Mouse (Mus musculus): ENCODE measurements around the gene Adamtsl4. TPM values are rescaled to one million over a fixed set of nuclear protein-coding genes. Genes with fewer than 3 reads are reported as not detected.
"Not testable (repeated sequence)": the region's sequence is repeated elsewhere in the genome, so short reads cannot be mapped to it uniquely, and the experiment has no call there.

Adamtsl4 gene
- total RNA-seq, 2 experiments from 2014 or later: not detected

DNA sequence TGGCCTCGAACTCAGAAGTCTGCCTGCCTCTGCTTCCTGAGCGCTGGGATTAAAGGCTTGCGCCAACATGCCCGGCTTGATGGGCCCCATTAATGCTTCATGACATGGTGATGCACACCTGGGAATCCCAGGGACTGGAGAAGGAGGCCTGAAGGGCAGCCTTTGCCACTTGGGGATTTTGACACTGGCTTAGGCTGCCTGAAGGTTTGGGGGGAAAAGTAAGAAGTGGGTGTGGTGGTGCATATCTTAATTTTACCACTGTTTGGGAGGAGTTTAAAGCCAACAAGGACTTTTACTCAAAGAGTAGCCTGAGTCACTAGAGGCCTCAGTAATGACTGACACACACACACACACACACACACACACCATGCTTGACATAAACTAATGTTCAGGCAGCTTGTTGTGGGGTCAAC, 22.8 kb downstream of the Adamtsl4 start:
- 0 out of 2 replicates have a peak, but pooled peaks have one; percentile 3 for ATAC-seq (replicated peaks; ENCODE audit: low FRiP score, low TSS enrichment, poor library complexity, severe bottlenecking)

DNA sequence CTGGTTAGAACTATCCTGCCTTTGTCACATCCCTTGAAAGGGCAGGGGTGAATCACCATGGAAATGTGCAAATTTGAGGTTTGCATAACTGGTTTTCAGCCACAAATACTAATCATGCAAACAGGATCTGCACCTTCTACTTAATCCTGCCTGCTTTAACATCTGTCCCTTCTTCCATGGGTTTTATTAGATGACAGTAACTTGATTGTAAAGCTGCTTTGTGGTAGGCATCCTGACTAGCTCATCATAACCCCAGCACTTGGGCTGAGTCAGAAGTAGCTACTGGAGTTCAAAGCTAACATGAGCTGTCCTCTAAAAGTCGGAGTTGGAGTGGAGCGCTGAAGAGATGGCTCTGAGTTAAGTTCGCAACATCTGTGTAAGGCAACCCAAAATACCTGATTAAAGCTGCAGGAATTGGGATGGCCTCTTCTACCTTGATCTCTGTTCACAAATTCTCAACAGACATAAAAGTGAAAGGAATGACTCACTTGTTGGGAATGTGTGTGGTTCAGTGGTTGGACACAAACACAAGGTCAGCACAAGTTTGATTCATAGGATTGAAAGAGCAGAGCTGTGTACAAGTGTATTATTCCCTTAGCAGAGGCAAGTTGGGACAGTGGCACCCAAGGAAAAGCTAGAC, 23.6 kb downstream of the Adamtsl4 start:
- no peak for ATAC-seq (replicated peaks; ENCODE audit: low FRiP score, low TSS enrichment, poor library complexity, severe bottlenecking)

DNA sequence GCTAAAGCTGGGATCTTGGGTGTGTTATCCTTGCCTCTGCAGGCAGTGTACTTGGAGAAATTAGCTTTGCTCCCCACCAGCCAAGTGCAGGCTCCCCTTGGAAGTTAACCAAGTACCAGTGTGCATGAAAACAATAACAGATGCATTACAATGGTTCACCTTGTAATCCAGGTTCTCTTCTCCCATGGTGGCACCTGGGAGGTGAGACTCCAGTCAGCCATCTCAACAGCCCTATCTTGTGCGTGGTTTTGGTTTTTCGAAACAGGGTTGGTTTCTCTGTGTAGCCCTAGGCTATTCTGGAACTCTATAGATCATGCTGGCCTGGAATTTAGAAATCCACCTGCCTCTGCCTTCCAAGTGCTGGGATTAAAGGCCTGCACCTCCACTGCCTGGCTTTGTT, 24.2 kb downstream of the Adamtsl4 start:
- no peak for ATAC-seq (replicated peaks; ENCODE audit: low FRiP score, low TSS enrichment, poor library complexity, severe bottlenecking)

DNA sequence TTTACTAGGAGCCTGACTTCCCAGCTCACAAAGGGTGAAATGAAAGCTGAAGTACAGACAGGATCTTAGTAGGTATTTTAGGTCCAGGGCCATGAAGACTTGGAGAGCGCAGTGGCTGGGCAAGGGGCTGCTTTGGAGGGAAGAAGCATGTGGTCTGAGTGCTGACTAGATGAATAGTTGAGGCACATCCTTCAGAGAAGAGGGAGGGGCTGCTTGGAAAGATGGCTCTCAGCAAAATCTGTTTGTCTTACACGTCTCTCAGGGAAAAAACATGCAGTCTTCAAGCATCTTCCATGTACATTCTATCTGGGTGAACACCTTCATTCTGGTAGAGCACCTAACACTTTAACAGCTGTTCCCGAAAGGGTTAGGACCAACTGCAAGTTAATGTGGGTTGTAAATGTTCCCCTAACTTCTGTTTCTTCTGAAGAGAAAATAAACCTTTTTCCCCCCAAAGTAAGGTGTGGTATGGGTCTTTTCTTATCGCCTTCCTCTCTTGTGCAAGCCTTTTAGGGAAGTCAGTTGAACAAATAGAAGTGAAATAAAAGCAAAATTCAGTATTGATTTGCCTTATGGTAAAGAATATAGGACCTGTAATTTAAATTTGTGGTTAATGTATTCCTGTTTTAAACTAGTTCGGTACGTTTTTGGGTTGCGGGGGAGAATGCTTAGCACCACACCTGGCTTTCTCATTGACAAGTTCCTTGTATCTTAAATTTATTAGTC, 24.8 kb downstream of the Adamtsl4 start:
- ATAC-seq (replicated peaks; ENCODE audit: low FRiP score, low TSS enrichment, poor library complexity, severe bottlenecking): no peak

DNA sequence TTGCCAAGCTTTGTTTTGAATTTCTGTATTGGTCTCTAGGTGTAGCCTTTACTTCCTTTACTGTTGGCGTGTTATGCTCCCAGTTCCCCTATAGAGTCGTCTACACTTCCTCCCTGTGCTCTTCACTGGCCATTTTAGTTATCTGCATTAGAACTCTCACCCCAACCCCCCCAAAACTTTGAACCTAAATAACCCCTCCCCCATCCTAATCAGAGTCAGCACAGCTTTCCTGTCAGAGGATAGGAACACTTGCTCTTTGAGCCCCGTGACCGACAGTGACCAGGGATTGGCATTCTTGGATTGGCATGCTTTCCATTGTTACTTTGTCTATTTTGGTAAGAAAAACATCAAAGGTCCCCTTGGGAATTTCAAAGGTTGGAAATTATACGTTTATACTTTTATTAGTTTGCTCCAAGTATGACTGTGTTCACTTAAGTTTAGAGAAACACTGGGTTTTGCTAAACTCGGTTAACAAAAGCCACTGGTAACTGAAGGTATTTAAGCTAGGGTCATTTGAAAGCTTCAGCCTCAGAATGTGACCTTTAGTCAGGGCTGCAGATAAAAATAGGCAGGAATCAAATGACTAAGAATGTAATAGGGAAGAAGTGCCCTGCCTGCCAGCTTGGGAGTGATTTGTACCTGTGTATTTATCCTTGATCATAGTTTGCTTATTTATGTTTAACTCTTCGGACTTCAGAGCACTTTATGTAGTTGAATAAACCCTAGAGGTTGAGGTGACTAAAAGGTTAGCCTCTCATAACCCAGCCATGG, 25.6 kb downstream of the Adamtsl4 start:
- 0 out of 2 replicates have a peak, but pooled peaks have one; percentile 0 for ATAC-seq (replicated peaks; ENCODE audit: low FRiP score, low TSS enrichment, poor library complexity, severe bottlenecking)

DNA sequence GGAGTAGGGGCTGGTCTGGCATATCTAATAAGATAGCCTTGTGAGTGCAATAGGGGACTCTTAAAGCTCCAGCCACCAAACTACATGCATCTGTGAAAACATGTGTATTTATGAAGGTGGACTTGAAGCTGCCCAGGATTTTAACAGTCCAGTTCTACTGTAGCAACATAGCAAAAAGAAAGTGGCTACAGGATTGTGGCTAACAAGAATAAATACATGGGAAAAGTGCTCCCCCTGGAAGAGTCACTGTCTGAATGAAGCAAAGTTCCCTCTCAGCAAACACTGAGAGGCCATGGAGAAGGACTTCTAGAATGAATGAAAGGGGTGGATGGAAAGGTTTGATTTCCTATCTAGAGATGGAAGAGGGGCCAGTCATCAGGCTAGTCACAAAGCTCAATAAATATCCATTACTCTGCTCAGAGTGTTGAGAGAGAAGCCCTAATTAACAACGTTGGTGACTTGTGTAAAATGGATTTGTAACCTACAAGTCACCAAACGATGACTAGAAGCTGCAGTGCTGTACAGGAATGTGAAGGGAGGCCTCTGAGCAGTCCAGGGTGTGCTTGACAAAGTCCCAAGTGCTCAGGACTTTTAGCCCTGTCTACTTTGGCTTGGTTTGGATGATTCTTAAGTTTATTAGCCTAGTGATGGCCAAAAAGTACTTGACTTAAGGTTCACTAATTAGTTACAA, 26.8 kb downstream of the Adamtsl4 start:
- no peak for ATAC-seq (replicated peaks; ENCODE audit: low FRiP score, low TSS enrichment, poor library complexity, severe bottlenecking)

DNA sequence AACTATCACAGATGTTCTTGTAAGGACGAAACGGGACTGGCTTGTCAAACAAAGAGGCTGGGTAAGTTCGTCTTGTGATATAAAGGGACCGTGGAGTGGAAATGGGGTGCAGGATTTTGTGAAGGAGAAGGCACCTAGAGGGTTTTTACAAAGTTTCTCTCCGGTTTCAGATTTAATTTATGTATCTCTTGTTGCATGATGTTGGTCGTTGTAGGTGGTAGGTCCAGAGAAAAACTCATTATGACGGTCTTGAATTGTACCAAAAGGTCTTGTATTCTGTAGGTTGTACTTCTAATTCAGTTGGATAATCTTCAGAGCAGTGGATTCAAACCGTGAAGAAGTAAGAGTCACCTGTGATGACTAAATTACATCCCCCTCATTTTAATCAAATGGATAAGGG, 27.8 kb downstream of the Adamtsl4 start:
- ATAC-seq (replicated peaks; ENCODE audit: low FRiP score, low TSS enrichment, poor library complexity, severe bottlenecking): no peak

DNA sequence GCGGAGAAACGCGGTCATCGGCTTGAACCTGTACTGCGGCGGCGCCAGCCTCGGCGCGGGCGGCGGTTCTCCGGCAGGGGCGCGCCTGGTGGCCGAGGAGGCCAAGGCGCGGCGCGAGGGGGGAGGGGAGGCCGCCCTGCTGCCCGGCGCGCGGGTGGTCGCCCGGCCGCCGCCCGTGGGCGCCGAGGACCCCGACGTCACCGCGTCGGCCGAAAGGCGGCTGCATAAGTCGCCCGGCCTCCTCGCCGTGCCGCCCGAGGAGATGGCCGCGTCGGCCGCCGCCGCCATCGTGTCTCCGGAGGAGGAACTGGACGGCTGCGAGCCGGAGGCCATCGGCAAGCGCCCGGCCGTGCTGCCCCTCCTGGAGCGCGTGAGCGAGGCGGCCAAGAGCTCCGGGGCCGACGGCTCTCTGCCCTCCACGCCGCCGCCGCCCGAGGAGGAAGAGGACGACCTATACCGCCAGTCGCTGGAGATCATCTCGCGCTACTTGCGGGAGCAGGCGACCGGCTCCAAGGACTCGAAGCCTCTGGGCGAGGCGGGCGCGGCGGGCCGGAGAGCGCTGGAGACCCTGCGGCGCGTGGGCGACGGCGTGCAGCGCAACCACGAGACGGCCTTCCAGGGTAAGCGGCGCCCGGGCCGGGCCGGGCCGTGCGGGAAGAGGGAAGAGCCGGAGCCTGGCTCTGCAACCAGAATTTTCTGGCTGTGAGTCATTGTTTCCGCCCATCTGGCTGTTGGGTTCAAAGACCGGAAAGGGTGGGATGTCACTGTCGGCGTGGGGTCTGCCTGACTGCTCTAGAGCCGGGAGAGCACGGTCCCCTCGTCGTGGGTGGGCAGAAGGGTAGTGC, 28.6 kb downstream of the Adamtsl4 start:
- peak; percentile 12; the same call in 1 of the 2 replicates for ATAC-seq (replicated peaks; ENCODE audit: low FRiP score, low TSS enrichment, poor library complexity, severe bottlenecking)

DNA sequence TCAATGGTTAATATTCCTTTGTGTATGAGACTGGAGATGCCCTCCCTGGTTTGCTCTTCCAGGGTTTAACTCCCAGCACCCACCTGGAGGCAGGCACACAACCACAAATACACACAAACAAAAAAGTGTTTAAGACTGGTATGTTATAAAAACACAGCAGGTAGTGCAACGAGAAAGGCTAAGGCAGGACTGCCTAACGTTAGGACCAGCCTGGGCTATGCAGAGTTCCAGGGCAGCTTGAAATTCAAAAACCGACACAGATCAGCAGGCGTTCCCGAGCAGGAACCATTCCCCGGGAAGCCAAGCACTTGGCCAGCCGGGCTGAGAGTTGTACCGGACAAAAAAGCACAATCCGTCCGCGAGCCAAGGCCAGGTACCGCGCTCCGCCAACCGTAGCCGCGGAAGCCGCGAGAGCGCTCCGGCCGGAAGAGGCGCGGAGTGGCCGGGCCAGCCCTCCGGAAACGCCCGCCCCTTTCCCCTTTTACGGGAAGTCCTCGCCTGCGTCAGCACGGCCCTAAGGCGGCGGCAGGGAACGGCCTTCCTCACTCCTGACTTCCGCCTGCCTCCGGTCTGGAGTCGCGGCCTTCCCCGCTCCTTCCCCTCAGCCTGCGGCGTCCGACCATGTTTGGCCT, 29.4 kb downstream of the Adamtsl4 start, which contains the start of gene Mcl1:
Gene Mcl1 (plus strand): TSS at position 553 of the 632 bp plus-strand sequence.
- peak; percentile 89 for ATAC-seq (replicated peaks; ENCODE audit: low FRiP score, low TSS enrichment, poor library complexity, severe bottlenecking)

DNA sequence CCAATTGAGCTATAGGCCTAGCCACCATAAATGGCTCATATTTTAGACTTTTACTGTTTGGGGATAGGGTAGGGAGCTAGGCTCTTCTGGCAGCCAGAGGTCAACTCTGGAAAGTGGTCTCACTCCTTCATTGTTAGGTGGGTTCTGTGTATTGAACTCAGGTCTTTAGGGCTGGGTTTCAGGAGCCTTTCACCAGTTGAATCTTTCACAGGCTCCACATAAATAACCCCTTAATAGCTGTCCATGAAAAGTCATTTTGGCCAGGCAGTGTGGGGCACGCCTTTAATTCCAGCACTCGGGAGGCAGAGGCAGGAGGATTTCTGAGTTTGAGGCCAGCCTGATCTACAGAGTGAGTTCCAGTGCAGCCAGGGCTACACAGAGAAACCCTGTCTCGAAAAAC, 30.0 kb downstream of the Adamtsl4 start:
- no peak for ATAC-seq (replicated peaks; ENCODE audit: low FRiP score, low TSS enrichment, poor library complexity, severe bottlenecking)

DNA sequence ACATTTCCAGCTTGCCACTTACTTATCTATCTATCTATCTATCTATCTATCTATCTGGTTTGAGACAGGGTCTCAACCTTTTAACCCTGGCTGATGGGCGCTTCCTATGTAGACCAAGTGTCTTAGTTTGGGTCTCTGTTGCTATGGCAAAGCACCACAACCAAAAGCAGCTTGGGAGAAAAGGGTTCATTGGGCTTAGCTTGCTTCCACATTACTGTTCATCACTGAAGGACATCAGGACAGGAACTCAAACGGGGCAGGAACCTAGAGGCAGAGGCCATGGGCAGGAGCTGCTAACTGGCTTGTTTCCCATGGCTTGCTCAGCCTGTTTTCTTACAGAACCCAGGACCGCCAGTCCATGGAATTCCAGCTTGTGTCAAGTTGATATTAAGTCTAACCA, 30.6 kb downstream of the Adamtsl4 start:
- ATAC-seq (replicated peaks; ENCODE audit: low FRiP score, low TSS enrichment, poor library complexity, severe bottlenecking): no peak

DNA sequence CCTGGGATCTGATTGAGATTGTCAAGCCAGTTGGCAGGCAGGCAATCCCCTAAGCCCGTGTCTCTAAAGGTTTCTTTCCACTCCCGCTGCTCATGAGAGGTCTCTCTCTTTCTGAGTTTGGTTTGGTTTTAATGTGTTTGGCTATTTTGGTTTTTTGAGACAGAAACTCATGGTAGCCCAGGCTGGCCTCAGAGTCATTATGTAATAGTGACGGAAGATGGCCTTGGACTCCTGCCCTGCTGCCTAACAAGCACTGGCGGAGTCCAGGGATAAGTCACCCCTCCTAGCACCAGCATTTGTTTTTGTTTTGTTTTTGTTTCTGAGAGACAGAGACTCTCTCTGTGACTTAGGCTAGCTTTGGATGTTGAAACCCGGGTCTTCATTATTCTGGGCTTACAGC, 32.3 kb downstream of the Adamtsl4 start:
- ATAC-seq (replicated peaks; ENCODE audit: low FRiP score, low TSS enrichment, poor library complexity, severe bottlenecking): no peak

DNA sequence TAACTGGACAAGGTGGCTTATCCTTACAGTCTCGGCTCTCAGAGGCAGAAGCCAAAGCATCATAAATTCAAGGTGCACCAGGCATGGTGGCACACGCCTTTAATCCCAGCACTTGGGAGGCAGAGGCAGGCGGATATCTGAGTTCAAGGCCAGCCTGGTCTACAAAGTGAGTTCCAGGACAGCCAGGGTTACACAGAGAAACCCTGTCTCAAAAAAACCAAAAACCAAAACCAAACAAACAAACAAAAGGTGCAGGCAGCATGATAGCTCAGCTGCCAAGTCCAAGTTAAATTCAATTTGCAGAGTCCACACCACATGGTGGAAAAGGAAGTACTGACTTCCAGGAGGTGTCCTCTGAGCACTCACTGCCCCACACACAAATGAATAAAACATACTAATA, 33.3 kb downstream of the Adamtsl4 start:
- ATAC-seq (replicated peaks; ENCODE audit: low FRiP score, low TSS enrichment, poor library complexity, severe bottlenecking): not testable (repeated sequence)

DNA sequence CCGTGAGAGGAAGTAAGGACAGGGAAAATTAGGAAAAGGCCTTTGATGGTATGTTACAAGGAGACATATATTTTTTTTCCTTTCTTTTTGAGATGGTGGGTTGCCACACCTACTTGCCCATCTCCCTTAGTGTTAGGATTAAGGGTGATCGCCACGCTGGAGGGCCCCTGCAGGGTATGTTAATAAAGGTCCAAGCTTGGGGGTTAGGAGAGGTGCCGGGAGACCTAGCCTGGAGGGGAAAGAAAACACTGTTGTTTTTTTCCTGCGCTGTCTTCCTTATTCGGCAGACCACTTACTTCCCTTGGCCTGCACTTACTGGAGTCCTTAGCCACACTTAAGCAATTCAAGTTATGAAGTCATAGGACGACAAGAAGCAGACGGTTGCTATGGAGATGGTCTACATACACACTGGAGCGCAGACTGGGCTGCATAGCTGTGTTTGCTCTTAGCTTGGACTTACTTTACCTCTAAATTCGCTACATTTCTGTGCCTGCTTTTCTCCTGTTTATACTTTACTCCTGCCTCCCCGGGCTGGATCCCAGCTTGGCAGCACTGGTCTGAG, 34.2 kb downstream of the Adamtsl4 start:
- no peak for ATAC-seq (replicated peaks; ENCODE audit: low FRiP score, low TSS enrichment, poor library complexity, severe bottlenecking)

DNA sequence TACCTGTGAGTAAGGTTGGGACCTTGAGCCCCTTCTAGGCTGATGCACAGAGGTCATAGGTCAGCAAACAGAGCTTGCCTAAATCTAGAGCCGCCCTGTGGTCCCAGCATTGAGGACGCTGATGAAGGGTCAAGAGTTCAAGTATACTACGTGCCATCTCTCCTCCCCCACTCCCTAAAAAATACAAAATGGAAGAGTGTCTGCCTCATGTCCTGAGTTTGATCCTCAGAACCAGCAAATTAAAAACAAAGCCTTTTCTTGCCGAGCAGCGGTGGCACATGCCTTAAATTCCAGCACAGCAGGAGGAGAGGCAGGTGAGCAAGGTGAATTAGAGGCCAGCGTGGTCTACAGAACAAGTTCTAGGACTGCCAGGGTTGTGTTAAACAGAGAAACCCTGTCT, 34.8 kb downstream of the Adamtsl4 start:
- no peak for ATAC-seq (replicated peaks; ENCODE audit: low FRiP score, low TSS enrichment, poor library complexity, severe bottlenecking)

DNA sequence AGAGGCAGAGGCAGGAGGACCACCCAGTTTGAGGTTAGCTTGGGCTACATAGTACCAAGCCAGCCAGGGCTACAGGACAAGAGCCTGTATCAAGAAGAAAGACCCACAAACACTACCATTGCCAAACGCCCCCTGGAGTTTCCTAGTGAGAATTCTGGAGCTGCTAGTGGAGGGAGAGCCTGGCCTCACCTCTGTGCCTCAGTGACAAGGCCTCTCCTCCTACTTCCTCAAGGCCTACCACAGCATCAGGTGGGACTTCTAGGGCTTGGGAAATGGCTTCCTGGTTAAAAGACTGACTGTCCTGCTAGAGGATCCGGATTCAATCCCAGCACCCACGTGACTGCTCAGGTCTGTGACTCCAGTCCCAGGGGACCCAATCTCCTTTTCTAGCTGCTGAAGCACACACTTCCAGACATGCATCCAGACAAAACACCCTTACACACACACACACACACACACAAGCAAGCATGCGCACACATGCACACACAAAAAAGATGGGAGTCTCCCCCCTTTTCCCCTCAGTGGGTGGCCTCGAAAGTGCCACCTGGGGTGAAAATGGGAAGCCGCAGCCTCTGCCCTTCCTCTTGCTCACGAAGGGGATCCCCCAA, 35.4 kb downstream of the Adamtsl4 start:
- peak; percentile 73 for ATAC-seq (replicated peaks; ENCODE audit: low FRiP score, low TSS enrichment, poor library complexity, severe bottlenecking)

DNA sequence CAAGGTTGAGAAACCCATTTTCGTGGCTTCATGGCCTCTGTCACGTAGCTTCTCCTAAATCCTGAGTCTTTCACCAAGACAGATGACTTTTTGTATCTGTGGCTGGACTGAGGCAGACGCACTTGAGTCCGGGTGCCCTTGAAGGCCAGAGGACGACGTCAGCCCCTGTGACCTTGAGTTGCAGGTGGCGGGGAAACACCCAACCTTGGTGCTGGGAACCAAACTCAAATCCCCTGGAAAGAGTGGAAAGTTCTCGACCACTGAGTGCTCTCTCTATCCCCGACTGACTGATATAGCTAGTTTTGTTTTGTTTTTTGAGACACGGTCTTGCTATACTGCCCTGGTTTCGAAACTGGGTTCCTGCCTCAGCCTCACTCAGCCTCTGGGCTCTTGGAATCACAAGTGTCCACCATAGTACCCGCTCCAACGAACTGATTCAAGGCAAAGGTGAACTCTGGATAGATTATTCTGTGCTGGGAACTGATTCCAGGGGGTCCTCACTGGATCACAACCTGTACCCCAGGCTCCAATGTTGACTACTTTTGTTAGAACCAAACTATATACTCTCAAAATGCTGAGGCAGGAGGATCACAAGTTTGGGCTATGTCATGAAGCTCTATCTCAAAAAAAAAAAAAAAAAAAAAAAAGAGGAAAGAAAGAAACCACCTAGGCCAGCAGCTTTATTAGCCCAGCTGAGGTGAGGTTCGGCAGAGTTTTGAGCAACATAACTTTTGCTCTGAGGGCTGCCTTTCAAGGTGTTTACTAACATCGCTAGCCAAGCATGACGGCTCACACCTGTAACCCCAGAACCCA, 36.1 kb downstream of the Adamtsl4 start:
- ATAC-seq (replicated peaks; ENCODE audit: low FRiP score, low TSS enrichment, poor library complexity, severe bottlenecking): no peak

Measured in megakaryocyte-erythroid progenitor cell, adult 5-6 weeks (primary cell).